Mouse (Mus musculus) adrenal gland, adult 18-20 months (tissue): ENCODE data around the gene Aff2. TPM values are rescaled to one million over a fixed set of nuclear protein-coding genes. Genes with fewer than 3 reads are reported as not detected.

Experiments used
- DNase-seq, 2 experiments: peaks; one replicate each; pipeline ENCODE4 v3.0.0; 2021 to 2022; ENCODE audit warnings: low spot score in 2 of 2
- total RNA-seq, 2 experiments: library from RNA; stranded (reverse); gene quantifications; 1 replicate in 1 of 2; 2 replicates in 1 of 2; pipeline ENCODE4 v1.2.3; 2021

The Aff2 gene
- total RNA-seq, 2 experiments from 2014 or later: 1.6 to 3.1 TPM

DNA sequence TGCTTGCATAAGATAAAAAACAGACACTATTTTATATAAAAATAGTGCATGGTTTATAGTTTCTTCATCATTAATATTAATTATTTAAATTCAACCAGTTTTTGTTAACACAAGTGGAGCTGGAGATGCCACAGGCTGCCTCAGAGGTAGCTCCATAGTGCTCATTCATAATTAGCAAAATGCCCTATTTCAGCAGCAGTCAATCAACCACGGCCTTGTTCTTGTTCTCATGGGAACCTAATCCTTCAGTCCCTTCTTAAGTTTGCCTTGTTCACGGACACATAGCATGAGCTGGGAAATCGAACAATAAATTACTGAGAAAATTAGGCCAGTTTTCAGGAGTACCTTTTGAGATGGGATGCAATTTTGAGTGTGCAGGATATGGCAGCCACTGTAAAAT, 378.9 kb downstream of the Aff2 start:
- DNase-seq: no peak

DNA sequence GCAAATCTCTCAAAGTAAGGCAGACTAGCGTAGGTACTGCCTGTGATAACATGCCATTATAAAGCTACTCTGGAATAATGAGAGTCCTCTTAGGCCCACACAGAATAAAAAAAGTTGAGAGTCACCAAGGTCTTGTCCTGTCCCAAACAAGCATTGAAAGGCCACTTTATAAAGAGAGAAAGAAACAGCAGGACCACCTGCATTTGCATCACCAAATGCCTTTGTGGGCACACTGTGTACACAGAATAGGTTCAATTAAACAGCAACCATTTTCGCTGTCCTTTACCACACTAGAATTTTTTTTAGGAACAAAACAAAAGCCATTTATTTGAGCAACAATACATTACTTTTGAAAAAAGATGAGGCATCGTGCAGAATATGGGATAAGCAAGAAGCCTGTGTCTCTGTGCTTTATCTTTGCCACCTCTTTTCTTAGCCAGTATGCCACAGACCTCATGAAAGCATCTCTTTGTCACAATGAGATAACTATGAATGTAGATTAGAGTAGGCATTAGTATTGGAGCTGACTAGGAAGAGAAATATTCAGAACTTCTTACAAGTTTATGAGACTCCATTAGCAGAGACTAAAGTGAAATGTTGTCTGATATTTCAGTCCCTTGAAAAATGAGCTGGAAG, 385.0 kb downstream of the Aff2 start:
- DNase-seq: no peak

DNA sequence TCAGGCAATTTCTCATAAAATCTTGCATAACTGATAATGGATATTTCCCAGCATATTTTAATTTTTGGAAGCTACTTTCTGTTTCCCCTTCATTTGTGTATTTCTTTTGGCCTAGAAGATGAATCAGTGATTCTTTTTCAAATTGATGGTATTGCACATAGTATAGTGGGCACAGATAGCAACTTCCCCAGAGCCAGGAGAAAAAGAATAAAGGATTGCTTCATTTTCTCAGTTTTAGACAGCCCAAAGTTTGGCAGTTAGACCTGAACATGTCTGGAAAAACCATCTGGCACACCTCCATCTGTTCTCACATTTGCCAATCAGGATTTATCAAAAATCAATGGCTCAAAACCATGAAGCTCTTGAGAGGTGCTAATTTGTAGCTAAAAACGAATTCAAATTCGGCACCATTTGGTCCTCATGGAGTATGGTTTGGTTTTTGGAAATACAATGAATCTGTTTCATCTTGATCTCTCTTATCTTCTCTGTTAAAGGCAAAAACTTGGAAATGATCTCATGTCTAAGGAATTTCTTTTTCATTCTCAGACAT, 441.9 kb downstream of the Aff2 start:
- DNase-seq: no peak

DNA sequence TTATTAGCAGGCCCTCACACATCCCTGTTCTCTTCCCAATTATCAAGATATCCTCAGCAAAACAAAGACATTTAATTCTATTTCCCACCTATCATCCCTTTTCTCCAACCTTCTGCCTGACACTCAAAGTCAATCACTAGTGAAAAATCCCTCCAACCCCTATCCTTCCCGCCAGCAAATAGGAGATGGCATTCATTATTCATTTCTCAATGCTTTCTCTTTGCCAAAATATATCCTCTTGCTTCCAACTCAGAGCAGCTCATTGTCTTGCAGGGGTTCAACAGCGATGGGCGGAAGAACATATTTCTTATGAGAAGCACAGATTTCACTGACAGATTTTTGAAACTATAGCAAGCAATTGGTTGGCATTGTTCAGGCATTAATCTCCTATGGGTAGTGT, 442.4 kb downstream of the Aff2 start:
- DNase-seq: no peak

DNA sequence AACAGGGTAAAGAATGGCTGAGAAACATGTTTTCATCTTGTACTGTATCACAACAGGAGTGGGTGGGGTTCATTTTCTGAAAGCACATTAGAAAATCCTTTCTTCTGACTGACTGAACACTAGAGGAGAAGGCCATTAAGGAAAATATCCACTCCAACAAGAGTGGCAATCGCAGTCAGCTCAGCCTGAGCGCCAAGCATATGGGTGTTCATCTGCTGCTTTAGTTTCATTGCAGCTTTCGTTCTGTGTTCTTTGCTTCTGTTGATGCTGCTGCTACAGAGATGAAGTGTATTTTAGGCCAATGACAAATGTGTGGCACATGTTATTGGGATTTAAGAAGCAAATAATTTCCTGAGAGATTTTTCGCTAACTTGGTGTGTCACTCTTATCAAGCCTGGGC, 451.7 kb downstream of the Aff2 start:
- DNase-seq: no peak

DNA sequence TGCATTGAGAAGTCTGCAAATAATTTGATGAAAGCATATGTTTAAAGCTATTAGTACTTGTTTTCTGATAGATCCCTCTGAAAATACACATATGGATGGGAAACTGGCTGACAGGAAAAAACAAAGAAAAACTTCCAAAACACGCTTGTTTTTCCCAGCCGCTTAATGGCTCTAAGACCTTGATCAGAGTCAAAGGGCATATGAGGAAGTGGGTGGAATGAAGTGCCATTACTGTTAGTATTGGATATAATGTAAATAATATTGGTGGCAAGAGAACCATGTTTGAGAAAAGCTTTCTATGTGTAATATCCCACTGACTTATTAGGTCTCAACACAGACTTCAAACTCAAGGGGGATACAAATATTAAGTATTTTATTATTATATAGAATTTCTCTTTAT, 455.0 kb downstream of the Aff2 start:
- no peak for DNase-seq

DNA sequence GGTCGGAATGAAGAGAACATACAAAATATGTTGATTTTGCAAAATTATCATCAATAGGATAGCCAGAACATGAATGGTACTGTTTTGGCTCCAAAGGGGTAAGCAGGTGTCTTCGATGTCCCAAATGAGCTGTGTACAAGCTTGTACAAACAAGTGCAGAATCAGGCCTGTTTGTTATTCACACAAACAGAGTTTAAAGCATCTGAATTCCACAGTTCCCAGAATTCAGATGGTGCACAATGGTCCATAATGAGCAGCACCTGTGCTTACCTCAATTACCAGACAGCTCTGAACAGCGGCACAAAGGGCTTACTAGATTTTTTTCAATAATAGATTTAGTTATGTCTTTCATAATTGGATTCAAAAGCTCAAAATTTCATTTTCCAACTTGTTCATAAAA, 457.6 kb downstream of the Aff2 start:
- DNase-seq: no peak

DNA sequence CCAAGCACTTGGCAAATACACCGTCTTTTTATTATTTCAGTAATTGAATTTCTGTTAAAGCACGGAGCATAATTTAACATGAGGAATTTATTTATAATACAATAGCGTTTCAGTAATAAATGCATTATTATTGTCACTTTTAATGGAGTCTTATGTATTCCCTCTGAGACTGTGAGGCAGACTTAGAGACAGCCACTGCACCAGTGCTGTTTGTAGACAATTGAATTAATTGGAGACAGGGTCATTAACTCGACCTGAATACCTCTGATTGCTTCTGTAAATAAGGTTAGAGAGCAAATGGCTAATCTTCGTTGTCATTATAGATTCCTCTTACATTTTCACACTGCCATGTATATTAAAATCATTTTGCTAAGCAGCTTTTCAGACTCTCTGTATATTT, 458.1 kb downstream of the Aff2 start:
- DNase-seq: no peak

DNA sequence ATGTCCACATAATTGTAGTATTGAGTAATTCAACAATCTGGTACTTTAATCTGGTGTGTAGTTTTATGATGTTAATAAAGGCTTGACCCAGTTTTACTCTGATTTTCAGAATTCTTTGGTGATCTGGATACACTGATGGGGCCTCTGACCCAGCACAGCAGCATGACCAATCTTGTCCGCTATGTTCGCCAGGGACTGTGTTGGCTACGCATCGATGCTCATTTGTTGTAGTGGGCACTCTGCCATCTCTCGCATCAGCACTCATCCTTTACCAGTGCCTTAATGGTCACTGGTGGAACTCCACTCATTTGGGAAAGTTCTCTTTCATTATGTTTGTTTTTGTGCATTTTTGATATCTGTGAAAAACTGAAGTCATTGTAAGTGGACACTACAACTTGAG, 507.5 kb downstream of the Aff2 start:
- DNase-seq: no peak

DNA sequence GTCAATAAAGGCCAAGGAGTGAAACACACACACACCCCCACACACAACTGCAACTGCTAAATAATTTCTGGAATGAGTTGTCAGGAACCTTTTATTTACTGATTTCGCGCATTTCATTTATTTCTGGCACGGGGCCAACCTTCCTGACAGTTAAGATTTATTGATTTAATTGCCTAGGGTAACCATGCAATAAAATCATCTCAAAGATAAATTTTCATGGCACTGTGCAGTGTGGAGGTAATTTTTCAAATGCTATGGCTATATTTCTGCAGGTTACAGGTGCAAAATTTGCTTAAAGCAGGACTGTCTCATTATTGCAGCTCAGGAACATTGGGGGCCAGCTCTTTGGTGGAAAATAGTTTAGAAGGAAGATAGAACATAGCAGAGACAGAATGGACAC, 531.6 kb downstream of the Aff2 start:
- no peak for DNase-seq
